Mouse (Mus musculus) liver, embryonic 11.5 days (tissue): ENCODE results near the gene Nsa2. TPM values are rescaled to one million over a fixed set of nuclear protein-coding genes. Genes with fewer than 3 reads are reported as not detected.

Source experiments
- polyA plus RNA-seq: library from polyadenylated mRNA; unstranded; fragments of >200 nt; fragmentation: Nextera tagmentation; extraction: Ambion mirVana; gene quantifications from 2 replicates; pipeline ENCODE4 v1.2.1, GENCODE M21; 2014

The Nsa2 gene
- polyA plus RNA-seq, 1 experiment from 2014 or later, result 82.3 TPM

Other genes with a start within 250 kb of the Nsa2 start
- gene Gcnt4, start 213.2 kb downstream of the Nsa2 start, polyA plus RNA-seq, result 0.70 TPM in 2 replicates
- gene 1700029F12Rik, start 103.6 kb downstream of the Nsa2 start, polyA plus RNA-seq, result not detected in 2 replicates
- 8.9 and 10.0 TPM in 2 replicates for gene Fam169a, start 70.7 kb downstream of the Nsa2 start, polyA plus RNA-seq
- 1.9 and 2.0 TPM in 2 replicates for gene Gm6169, start 38.7 kb downstream of the Nsa2 start, polyA plus RNA-seq
- gene Gfm2, start within 50 bp of the Nsa2 start, polyA plus RNA-seq, result 47.0 and 50.7 TPM in 2 replicates
- gene Hexb, start 60.4 kb upstream of the Nsa2 start, polyA plus RNA-seq, result 20.6 and 21.8 TPM in 2 replicates
- gene Enc1, start 103.2 kb upstream of the Nsa2 start, polyA plus RNA-seq, result 1.9 and 2.2 TPM in 2 replicates